Mouse (Mus musculus) heart, adult 2 months (tissue): ENCODE measurements at regions not wholly inside any gene's neighbourhood (a gene's known extent, or its start where the extent isn't known, plus 50 kb on each side); places are given as distances from the start of the nearest gene placed in this dataset.

Experiments used
- DNase-seq, 2 experiments: peaks; one replicate each; pipeline ENCODE4 v3.0.0; 2021
- H3K27ac ChIP-seq: fragments of 200-600 bp; 2 replicates; pipeline ENCODE4 v1.8.1; 2022
- H3K27me3 ChIP-seq: fragments of 200-500 bp; 2 replicates; pipeline ENCODE4 v1.6.1; 2012; ENCODE audit warnings: mild to moderate bottlenecking, low read length, inconsistent platforms, mixed read lengths; ENCODE audit not compliant: control insufficient read depth, insufficient read depth
- H3K36me3 ChIP-seq: fragments of 200-500 bp; 2 replicates; pipeline ENCODE4 v1.6.1; 2012; ENCODE audit warnings: low read length, inconsistent platforms; ENCODE audit not compliant: control insufficient read depth, insufficient read depth
- H3K4me1 ChIP-seq: fragments of 200-500 bp; 2 replicates; pipeline ENCODE4 v1.6.1; 2011; ENCODE audit warnings: low read length; ENCODE audit not compliant: control insufficient read depth, insufficient read depth
- H3K4me3 ChIP-seq: fragments of 200-600 bp; 2 replicates; pipeline ENCODE4 v1.8.1; 2022
- H3K79me2 ChIP-seq: fragments of 200-500 bp; replicated peaks from 2 replicates; pipeline ENCODE4 v1.6.1; 2012; ENCODE audit warnings: mild to moderate bottlenecking, inconsistent platforms, low read length, moderate library complexity, mixed read lengths; ENCODE audit not compliant: control insufficient read depth, insufficient read depth
- H3K9ac ChIP-seq: fragments of 200-500 bp; 2 replicates; pipeline ENCODE4 v1.6.1; 2012; ENCODE audit warnings: low read depth, mild to moderate bottlenecking, control low read depth, inconsistent platforms, low read length, mixed read lengths
- CTCF ChIP-seq: fragments of 200-600 bp; IDR thresholded peaks from 2 replicates; pipeline ENCODE4 v1.8.1; 2022; ENCODE audit warnings: antibody characterized with exemption, mild to moderate bottlenecking, moderate library complexity
- EP300 ChIP-seq: fragments of 200-500 bp; IDR thresholded peaks from 2 replicates; pipeline ENCODE4 v1.6.1; 2011; ENCODE audit warnings: low read depth, low read length, control low read depth; ENCODE audit not compliant: insufficient read depth
- POLR2A ChIP-seq: fragments of 200-500 bp; IDR thresholded peaks from 2 replicates; pipeline ENCODE4 v1.6.1; 2011; ENCODE audit warnings: mild to moderate bottlenecking, low read depth, low read length, control low read depth; ENCODE audit not compliant: insufficient read depth
- WGBS: fragments of 180-500 bp; shearing (Covaris S2); methylation state at CpG from one replicate; pipeline ENCODE4 v1.1.7; 2018; 5-methylcytosine and 5-hydroxymethylcytosine counted together
- intact Hi-C: fragments of 180-260 bp; cut with DNase I; formaldehyde crosslinking; loops from one replicate; pipeline ENCODE4 v1.15.1; 2025

- no peak overlapping the region for H3K4me3 ChIP-seq
- TF ChIP-seq CTCF = no peak
- TF ChIP-seq POLR2A = no peak
- no peak for TF ChIP-seq EP300
- peaks cover 6% of the 10 kb centered on the region for H3K4me1 ChIP-seq
- intact Hi-C loops = loop anchor here (5.0 kb wide), 4 partner anchors 61 to 104 kb away; no protein-coding TSS in a partner anchor
- no peak for DNase-seq
- H3K27me3 ChIP-seq = no peaks in the 10 kb centered on the region
- 82% methylated on average over 2 of the region's 2 CpGs for WGBS
- H3K79me2 ChIP-seq = no peaks in the 10 kb centered on the region
- H3K27ac ChIP-seq = no peak overlapping the region; the same call in 1 of the 2 replicates
- peaks cover 2% of the 10 kb centered on the region for H3K36me3 ChIP-seq
- H3K9ac ChIP-seq = no peak overlapping the region
Measured at GRCm38 (mm10) chr1:177533332-177533731, 91.2 kb downstream of the Zbtb18 start.

- intact Hi-C loops = no loop called here
- Histone ChIP-seq H3K4me3 (no peak overlapping the region), H3K27ac (no peak overlapping the region), H3K36me3 (no peaks in the 10 kb centered on the region), H3K79me2 (no peaks in the 10 kb centered on the region), H3K27me3 (no peaks in the 10 kb centered on the region), H3K4me1 (no peaks in the 10 kb centered on the region), H3K9ac (no peak overlapping the region)
- no peak for DNase-seq
- TF ChIP-seq EP300 (no peak), CTCF (no peak), POLR2A (no peak)
- WGBS = 91% methylated on average over 15 of the region's 15 CpGs
Measured at GRCm38 (mm10) chr1:177545031-177545735, 103.0 kb downstream of the Zbtb18 start.

- no peaks in the 10 kb centered on the region for H3K36me3 ChIP-seq
- no peaks in the 10 kb centered on the region for H3K27me3 ChIP-seq
- 88% methylated on average over 6 of the region's 6 CpGs for WGBS
- no peak for TF ChIP-seq POLR2A
- no peak for TF ChIP-seq EP300
- no peak for TF ChIP-seq CTCF
- no peaks in the 10 kb centered on the region for H3K79me2 ChIP-seq
- H3K27ac ChIP-seq = no peak overlapping the region
- no peaks in the 10 kb centered on the region for H3K4me1 ChIP-seq
- intact Hi-C loops = no loop called here
- H3K4me3 ChIP-seq = no peak overlapping the region
- DNase-seq = no peak
- H3K9ac ChIP-seq = no peak overlapping the region
Measured at GRCm38 (mm10) chr1:177547716-177548115, 105.6 kb downstream of the Zbtb18 start.

GRCm38 (mm10) chr1:177555471-177556291 lies 113.5 kb downstream of the Zbtb18 start:
- DNase-seq = peak; percentile 33 to 43
- H3K79me2 ChIP-seq = no peaks in the 10 kb centered on the region
- intact Hi-C loops = no loop called here
- TF ChIP-seq POLR2A = no peak
- TF ChIP-seq EP300 = no peak
- TF ChIP-seq CTCF = no peak
- H3K4me1 ChIP-seq = peaks cover 3% of the 10 kb centered on the region; the same call in 1 of the 2 replicates
- H3K9ac ChIP-seq = peak overlapping the region; percentile 24
- peak overlapping the region; percentile 56 for H3K27ac ChIP-seq
- 28% methylated on average over 15 of the region's 15 CpGs for WGBS
- no peaks in the 10 kb centered on the region for H3K36me3 ChIP-seq
- H3K27me3 ChIP-seq = no peaks in the 10 kb centered on the region
- H3K4me3 ChIP-seq = peak overlapping the region; percentile 40

- no peak overlapping the region for H3K9ac ChIP-seq
- no peaks in the 10 kb centered on the region for H3K79me2 ChIP-seq
- no peak overlapping the region for H3K4me3 ChIP-seq
- 55% methylated on average over 6 of the region's 6 CpGs for WGBS
- H3K4me1 ChIP-seq = peaks cover 3% of the 10 kb centered on the region; the same call in 1 of the 2 replicates
- no peaks in the 10 kb centered on the region for H3K27me3 ChIP-seq
- intact Hi-C loops = no loop called here
- no peaks in the 10 kb centered on the region for H3K36me3 ChIP-seq
- no peak for TF ChIP-seq POLR2A
- no peak for TF ChIP-seq CTCF
- TF ChIP-seq EP300 = no peak
- H3K27ac ChIP-seq = no peak overlapping the region
- DNase-seq = no peak
Measured at GRCm38 (mm10) chr1:177557432-177557831, 115.3 kb downstream of the Zbtb18 start.

- no peak overlapping the region for H3K4me3 ChIP-seq
- H3K27ac ChIP-seq = no peak overlapping the region
- 58% methylated on average over 4 of the region's 4 CpGs for WGBS
- H3K79me2 ChIP-seq = no peaks in the 10 kb centered on the region
- H3K4me1 ChIP-seq = peaks cover 3% of the 10 kb centered on the region; the same call in 1 of the 2 replicates
- no peaks in the 10 kb centered on the region for H3K27me3 ChIP-seq
- DNase-seq = no peak
- intact Hi-C loops = no loop called here
- H3K36me3 ChIP-seq = no peaks in the 10 kb centered on the region
- no peak overlapping the region for H3K9ac ChIP-seq
- no peak for TF ChIP-seq EP300
- no peak for TF ChIP-seq CTCF
- TF ChIP-seq POLR2A = no peak
Measured at GRCm38 (mm10) chr1:177557856-177558255, 115.7 kb downstream of the Zbtb18 start.
